Mouse (Mus musculus) telencephalon, adult 2 months (tissue): ENCODE measurements at regions not wholly inside any gene's neighbourhood (a gene's known extent, or its start where the extent isn't known, plus 50 kb on each side); places are given as distances from the start of the nearest gene placed in this dataset.

ENCODE experiments used
- DNase-seq: peaks from one replicate; pipeline ENCODE4 v3.0.0-alpha.2; 2011; ENCODE audit warnings: low read depth, low spot score

GRCm38 (mm10) chr13:16756264-16756663 is 744.6 kb downstream of the Inhba start:
- no peak for DNase-seq

- DNase-seq = no peak
Observed at GRCm38 (mm10) chr13:16760045-16760444, 748.4 kb downstream of the Inhba start.

- no peak for DNase-seq
Observed at GRCm38 (mm10) chr13:16761415-16761814, 749.8 kb downstream of the Inhba start.

- DNase-seq = no peak
Observed at GRCm38 (mm10) chr13:16762326-16762725, 750.7 kb downstream of the Inhba start.

GRCm38 (mm10) chr13:16762727-16763512 is 751.3 kb downstream of the Inhba start:
- no peak for DNase-seq

GRCm38 (mm10) chr13:16763746-16764145 is 752.1 kb downstream of the Inhba start:
- DNase-seq = peak; percentile 23

- DNase-seq = no peak
Observed at GRCm38 (mm10) chr13:16769409-16769808, 757.8 kb downstream of the Inhba start.

GRCm38 (mm10) chr13:16769848-16770422 is 758.3 kb downstream of the Inhba start:
- no peak for DNase-seq

- no peak for DNase-seq
Observed at GRCm38 (mm10) chr13:16771845-16772244, 760.2 kb downstream of the Inhba start.

GRCm38 (mm10) chr13:16805560-16805959 is 793.9 kb downstream of the Inhba start:
- no peak for DNase-seq
